Mouse (Mus musculus): ENCODE results near the gene Usp10. TPM values are rescaled to one million over a fixed set of nuclear protein-coding genes. Genes with fewer than 3 reads are reported as not detected.

The Usp10 gene
- polyA plus RNA-seq, 2 experiments from 2014 or later = 41.6 to 48.6 TPM

DNA sequence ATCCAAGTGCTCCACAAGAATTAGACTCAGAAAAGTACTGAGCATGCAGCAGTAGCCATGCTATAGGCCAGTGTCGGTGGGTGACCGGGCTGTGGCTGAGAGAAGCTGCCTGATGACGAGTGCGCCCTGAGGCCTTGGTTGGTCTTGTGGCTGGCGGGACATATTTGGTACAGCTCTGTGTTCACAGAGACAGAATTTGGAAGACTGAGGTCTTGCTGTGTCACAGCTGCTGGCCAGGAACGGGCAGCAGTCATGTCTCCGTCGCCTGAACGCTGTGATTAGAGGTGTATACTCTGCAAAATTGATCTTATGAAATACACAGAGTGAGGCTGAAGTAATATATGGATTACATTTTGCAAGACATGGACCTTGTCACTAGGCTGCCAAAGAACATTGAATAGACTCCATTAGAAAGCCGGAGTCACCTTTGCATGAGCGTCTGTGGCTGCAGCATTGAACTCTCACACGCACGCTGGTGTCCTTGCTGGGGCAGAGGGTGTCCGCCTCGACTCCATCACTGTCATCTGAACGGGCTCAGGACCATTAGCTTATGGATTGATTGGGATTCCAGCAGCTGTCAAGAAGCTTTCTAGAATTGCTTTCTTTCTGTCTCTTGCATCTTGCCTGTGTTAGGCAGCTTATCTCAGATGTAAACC, 6.2 kb downstream of the Usp10 start:
- no peak for ATAC-seq

DNA sequence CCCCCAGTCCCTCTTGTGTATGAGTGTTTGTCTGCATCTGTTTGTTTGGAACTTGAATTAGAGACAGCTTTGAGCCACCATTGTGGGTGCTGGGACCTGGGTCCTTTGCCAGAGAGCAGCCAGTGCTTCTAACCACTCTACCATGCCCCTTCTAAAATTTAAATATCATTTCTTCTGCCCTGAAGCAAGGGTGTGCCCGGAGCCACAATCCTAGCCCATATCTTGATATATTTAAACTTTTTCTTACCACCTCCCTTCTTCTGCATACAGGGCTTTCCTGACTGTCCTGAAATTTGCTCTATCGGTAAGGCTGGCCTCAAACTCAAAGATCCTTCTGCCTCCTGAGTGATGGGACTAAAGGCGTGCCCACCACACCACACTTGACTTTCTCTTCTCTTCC, 7.3 kb downstream of the Usp10 start:
- ATAC-seq = no peak

DNA sequence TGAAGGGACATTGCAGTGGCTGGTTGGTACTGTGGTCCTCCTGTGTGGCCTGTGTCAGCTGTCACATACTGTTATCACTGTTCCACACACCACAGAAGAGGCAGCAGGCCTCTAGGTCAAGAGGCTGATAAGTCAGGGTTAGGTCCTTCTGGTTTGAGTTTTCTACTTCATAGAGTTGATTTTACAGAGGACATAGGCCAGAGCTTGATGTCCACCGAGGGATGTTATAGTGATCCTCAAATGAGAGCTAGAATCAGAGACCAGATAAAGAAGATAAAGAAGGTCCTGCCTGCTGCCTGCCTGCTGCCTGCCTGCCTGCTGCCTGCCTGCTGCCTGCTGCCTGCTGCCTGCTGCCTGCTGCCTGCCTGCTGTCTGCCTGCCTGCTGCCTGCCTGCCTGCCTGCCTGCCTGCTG, 8.0 kb downstream of the Usp10 start:
- no peak for ATAC-seq

DNA sequence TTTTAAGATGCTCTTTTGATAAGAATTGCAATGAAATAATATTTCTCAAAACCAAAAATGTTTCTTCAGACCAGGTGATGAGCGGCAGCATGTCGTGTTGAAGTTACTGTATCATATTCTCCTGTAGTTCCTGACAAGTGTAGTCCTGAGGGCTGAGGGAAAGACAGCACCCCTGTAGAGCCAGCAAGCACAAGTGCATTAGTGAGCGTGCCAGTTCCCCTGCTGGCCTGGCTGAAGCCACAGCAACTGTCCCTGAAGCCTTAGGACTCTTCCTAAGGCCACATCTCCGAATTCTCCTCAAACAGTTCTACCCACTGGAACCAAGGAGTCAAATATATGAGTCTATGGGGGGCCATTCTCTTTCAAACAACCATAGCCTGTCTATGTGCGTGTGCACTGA, 13.1 kb downstream of the Usp10 start:
- ATAC-seq = no peak

DNA sequence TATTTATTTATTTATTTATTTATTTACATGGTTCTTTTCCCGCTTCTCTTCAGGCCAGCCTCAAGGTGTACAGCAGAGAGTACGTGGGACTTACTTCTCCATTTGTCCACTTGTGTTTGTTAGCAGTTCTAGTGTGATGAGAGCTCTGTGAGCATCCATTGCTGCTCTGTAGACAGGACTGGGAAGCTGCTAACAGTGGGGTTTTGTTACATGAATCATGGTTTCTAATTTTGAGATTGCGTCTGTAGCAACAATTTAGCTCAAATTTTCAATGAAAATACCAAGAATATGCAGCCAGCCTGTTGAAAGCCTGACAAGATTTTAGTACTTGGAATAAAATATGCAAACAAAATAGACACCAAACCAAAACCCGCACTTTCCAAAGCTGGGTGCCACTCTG, 15.3 kb downstream of the Usp10 start:
- ATAC-seq = no peak

DNA sequence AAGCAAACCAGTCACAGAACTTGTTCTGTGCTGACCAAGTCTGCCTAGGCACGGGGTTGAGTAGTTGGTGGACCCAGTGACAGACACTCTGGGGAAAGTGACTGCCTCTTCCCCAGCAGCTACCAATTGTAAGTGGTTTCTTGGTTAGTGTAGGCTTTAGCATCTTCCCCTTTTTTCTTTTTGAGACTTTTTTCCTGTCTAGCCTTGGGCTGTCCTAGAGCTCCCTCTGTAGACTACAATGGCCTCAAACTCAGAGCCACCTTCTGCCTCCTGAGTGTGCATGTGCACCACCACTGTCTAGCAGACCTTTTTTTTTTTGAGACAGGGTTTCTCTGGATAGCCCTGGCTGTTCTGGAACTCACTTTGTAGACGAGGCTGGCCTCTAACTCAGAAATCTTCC, 16.3 kb downstream of the Usp10 start:
- peak; percentile 59 for ATAC-seq

DNA sequence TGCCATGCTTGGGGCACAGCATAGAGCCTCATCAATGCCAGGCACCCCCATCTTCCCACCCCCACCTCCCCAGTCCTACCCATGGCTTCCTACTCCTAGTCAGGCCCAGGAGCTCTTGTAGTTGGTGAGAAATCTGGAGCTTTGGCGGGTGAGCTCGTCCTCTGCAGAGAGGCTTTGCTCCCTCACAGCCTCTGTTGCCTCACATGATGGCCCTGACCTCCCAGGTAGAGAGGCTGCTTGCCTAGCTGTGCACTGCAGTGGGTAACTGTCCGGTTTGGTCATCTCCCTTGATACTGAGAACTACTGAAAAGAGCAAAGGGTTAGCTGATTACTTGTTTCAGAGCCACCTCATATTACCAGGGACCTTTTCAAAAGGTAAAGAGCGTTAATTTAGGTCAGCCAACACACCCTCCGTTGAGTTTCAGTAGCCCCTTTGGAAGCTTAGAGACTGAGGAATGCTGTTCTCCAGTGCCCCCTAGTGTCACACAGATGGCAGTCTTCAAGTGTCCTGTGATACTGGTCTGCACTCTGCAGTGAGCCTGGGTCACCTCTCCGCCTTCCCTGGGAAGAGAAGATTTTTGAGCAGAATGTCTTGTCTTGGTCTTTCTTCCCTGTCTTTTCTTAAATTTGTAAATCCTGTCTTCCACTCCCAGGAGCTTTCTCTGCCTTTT, 17.4 kb downstream of the Usp10 start:
- no peak for ATAC-seq

DNA sequence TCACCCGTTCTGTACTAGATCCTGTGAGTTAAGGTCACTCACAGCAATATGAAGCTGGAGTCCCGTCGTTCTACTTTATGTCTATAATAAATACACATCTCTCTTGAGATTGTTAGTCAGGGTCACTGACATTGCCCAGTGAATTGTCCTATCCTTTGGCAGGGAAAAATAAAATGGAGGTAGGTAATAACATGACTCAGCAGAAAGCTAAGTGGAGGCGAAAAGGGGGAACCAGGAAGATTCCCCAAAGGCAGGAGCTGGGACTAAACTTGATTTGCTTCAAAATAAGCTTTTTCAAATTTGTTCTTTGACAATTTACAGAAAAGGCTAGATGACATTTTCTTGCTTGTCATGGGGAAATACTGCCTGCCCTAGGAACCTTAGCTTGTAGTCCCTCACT, 21.2 kb downstream of the Usp10 start:
- ATAC-seq = no peak

DNA sequence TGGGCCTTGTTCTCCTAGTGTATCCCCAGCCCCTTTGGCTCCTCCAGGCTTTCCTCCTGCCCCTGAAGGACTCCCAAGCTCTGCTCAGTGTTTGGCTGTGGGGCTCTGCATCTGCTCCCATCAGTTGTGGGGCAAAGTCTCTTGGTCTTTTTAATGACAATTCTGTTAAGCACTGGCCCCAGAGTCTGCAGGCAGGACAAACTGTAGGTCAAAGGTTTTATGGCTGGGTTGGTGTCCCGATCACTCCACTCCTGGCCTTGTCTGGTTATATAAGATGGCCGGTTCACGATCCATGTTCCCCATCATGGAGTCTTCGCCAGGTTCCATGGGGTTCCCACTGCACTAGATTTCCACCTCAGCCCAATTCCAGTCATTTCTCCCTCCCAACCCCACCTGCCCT, 23.5 kb downstream of the Usp10 start:
- ATAC-seq = no peak

DNA sequence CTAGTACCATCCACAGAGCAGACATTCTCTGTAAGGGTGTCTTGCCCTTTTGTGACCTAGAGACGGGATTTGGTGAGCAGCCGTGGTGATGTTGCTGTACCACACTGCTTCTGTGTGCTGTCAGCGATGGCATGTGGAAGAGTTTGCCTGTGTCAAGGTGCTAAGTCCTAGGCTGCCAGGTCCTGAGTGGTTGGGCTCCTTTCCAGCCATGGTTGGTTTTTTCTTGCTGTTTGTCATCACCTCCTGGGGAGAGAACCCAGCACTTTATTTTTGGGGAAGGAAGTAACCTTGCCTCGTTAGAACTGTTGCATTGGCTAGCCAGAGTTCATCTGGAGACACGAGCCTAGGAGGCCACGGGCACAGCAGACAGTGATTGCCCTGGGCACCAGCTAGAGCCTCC, 25.4 kb downstream of the Usp10 start:
- no peak for ATAC-seq

DNA sequence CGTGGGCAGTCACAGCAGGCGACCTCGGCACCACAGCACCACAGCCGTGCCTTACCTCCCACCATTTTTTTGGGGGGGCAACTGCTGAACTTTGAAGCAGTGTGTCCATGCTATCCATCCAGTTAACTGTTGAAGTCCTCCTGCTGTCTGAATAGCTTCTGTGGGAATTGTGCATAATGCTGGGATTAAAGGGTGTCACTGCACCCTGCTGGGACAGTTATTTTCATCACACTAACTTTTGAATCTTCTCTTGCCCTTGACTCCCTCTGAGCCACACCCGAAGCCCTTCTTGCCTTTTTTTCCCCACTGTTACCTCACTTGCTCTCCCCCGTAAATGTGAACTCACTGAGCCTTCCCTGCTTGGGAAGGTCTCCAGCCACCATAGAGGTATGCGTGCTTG, 28.3 kb downstream of the Usp10 start:
- ATAC-seq = no peak

DNA sequence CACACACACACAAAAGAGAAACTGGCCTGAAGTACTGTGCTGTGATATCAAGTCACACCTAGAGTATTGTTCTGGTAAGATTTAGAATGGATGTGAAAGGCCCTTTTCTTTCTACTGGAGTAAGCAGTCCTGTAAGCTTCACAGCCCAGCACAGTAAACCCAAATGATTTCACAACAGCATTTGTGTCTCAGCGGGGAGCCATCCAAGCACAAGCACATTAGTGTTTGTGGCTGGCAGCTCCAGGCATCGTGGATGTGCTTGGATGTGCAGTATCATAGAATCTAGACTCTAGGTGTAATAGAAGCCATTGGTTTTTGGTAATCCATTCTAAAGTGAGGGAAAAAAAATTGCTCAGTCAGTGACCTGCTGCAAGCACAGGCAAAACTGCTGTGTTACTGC, 29.2 kb downstream of the Usp10 start:
- ATAC-seq = no peak

DNA sequence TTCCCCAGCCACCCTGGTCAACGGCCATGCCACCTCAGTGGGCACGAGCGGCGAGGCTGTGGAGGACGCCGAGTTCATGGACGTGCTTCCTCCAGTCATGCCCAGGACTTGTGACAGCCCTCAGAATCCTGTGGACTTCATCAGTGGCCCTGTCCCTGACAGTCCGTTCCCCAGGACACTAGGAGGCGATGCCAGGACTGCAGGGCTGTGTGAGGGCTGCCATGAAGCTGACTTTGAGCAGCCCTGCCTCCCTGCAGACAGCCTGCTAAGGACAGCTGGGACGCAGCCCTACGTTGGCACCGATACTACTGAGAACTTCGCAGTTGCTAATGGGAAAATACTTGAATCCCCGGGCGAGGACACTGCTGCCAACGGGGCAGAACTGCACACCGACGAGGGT, 31.3 kb downstream of the Usp10 start:
- ATAC-seq = no peak

DNA sequence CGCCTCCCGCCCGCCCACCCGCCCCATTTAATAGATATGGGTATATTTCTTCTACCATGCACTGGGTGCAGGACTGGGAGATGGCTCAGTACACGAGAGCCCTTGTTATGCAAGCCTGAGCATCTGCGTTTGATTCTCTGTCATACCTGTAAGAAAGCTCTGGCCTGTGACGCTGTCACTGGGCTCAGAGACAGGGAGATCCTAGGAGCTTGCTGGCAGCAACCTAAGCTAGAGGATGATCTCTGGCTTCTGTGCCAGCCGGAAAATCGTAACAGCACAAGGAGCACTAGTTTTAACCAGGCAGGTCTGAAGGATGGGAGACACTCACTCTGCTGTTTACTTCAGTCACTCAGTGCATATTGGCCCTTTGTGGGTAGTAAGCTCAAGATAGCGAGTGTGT, 33.5 kb downstream of the Usp10 start:
- ATAC-seq = no peak

DNA sequence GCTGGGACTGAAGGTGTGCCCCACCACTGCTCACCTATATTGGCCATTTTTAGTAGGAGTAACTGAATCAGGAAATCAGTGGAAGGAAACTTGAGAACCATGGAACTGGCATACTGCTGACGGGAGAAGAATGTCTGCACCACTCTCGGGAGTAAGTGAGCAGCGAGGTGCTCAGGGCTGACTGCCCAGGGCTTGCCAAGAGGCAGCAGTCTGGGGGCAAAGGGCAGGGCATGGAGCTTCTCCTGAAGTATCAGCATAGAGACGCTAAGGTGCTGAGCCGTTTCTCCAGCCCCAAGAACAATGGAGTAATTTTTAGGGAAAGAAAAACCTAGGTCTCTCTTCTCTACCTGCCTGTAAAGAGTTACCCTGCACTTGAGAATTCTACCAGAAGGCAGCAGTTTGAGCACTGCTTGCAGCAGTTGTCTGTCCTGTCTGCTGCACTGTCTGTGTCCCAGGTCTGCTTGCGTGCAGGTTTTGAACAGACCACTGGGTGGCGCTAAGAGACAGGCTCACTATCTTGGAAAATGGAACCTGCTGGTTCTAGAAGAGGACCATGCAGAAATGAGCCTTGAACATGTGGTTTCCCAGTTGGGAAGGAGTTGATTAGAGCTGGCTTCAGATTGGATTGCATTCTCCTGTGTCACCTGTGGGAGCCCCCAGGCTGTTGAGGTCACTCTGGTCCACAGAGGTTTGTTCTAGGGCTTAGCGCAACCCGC, 34.1 kb downstream of the Usp10 start:
- peak; percentile 28 for ATAC-seq

DNA sequence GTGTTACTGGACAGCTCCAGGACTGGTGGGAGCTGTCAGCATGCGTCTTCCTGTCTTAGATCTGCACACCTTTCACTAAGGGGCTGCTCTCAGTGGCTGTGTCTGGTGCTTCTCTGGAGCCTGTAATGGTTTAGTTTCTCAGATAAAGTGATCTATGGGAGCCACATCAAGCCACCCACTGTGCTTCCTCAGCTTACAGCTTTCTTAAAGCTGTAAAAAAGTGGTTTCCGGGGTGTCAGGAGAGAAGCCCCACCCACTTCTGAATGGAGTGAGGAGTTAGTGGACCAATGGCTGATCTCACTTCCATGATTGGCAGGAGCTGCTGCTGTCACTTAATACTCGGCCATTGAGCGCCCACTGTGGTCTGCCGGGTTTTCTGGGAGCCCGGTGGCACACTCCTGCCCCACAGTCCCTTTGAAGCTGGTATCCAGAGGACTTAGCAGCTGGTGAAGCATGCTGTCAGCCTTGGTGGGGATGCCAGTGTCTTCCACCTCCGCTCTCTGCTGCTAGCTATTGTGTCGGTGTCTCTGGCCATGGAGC, 36.2 kb downstream of the Usp10 start:
- peak; percentile 57 for ATAC-seq

DNA sequence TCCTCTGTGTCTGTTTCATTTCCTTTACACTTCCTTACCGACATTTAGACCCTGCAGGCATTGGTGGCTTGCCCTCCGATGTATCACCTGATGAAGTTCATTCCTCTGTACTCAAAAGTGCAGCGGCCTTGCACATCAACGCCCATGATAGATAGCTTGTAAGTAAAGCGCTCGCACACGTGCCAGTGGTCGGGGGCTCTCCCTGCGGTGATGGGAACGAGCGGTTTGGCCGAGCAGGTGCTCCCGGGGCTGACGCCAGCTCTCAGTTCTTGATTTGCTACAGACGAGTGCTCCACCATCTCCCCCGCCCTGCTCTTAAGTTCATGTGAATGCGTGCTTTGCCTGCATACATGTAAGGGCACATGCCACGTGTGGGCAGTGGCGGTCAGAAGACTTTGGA, 37.5 kb downstream of the Usp10 start:
- peak; percentile 18 for ATAC-seq

DNA sequence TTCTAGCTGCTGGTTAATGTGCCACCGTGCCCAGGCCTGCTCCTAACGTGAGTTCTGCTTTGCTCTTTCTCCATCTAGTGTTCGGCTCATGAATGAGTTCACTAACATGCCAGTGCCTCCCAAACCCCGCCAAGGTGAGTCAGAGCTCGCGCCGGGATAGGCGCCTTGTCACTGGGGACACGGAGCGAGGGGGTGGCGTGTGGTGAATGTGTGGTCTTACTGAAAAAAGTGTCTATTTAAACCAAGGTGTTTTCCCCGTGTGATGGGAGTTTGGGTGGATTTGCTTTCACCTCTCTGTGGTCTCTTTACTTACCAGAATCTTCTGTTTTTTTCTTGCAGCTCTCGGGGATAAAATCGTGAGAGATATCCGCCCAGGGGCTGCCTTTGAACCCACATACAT, 38.2 kb downstream of the Usp10 start:
- peak; percentile 36 for ATAC-seq

DNA sequence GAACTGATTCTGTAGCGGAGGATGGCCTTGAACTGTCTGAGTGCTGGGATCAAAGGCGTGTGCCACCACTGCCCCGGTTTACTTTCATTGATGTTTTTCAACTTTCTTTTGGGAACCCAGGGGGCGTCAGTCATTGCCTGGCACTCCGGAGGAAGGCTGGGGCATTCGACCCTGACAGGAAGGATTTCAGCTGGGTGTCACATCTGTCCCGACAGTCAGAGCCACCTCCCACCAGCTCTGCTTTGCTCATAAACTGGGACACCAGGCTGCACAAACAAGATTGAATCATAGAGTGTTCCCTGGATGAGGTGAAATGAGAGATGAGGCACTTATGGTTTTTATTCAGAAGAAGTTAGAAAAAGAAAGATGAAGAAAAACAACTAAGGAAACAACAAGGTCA, 42.1 kb downstream of the Usp10 start:
- no peak for ATAC-seq

DNA sequence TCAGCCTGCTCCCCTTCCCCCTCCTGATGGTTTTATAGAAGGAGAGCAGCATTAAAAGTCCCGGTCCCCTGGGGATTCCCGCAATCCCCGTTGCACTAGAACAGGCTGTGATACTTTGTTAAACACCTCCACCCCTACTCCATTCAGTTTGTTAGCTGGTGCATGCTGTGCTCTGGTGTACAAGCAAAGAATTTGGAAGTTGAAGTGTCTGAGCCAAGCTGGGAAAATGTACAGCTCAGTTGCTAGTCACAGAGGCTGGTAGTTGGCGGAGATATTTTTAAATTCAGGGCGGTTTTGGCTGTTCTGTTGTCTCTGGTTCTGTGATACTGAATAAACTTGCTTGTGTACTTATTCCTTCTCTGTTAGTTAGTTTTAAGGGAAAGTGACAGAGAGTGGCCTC, 42.6 kb downstream of the Usp10 start:
- ATAC-seq = no peak

DNA sequence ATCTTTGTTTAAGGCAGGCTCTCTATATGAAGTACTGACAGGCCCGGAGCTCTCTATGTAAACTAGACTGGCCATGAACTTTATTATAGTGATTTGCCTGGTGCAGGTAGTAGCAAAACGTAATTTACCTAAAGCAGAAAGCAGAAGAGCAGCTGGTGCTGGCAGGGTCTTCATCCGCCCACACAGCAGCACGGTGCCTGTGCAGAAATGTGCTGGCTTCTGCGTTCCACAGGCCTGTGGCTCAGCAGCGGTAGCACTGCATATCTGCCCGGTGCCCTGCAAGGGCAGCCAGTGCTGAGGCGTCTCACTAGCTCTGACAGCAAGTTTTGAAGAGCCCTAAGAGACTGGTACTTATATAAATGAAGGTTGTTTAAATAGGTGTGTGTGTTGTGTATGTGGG, 45.2 kb downstream of the Usp10 start:
- ATAC-seq = no peak

DNA sequence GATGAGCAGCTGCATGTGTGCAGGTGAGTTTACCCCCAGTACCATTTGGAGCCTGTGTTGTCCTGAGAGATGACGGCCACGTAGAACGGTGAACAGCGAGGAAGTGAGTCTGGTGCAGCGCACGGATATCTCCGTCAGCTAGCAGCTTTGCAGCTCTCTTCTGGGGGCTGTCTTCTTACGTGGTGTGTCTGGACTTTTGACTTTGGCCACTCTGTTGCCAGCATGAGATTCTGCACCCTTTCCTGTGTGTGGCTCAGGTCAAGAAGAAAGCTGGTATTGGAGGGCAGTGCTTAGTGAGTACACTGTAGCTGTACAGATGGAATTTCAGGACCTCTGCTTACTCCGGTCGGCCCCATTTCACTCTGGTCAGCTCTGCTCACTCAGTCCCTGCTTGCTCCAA, 47.9 kb downstream of the Usp10 start:
- ATAC-seq = no peak

DNA sequence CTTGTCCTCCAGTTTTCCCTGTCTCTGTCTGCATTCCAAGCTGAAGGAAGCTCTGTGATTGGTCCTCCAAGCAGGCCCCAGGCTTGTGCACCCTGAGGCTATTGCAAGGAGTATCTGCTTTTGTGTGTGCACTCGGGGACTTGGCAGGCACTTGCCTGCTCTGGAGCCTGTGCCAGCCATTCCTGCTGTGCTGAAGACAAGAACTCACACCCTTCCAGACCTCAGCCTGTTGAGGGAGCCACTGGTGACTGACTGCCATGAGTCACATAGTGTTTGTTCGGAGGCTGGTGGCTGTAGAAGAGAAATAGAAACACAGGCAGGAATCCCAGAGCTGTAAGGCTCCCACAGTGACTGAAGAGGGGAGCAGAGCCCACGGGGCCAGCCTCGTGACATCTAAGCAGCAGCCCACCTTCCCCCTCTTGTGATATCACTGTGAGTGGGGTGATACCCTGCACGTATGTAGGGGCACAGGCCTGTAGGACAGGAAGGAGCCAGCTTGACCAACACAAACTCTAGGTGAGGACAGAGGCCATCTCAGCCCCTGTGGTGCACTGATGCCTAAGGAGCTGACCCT, 50.5 kb downstream of the Usp10 start:
- no peak for ATAC-seq

DNA sequence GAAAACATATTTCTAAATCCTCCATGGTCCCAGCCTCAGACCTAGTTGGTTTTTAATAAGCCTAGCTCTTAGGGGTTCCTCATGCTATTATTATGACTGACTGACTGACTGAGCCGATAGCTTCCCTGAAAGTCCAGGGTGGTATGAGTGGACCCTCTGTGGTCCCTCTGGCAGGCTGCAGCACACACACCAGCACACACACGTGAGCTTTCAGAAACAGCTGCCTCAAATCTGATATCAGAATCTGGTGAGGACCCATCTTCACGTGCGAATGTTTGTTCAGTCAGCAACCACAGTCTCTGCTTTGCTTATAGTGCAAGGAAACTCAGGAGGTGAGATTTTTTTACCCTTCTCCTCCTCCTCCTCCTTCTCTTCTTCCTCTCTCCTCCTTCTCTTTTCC, 54.7 kb downstream of the Usp10 start:
- ATAC-seq = no peak
